Mouse (Mus musculus) left cerebral cortex, adult 9 months (tissue): Measurements from ENCODE around the gene A430033K04Rik.

Experiments used
- DNase-seq, 2 experiments: peaks; one replicate each; pipeline ENCODE4 v3.0.0; 2022; ENCODE audit warnings: low spot score in 2 of 2

Gene A430033K04Rik

GRCm38 (mm10) chr5:138694496-138695167, 72.0 kb downstream of the A430033K04Rik start:
- peak in 1 of 2 experiments; percentile 9 for DNase-seq

- DNase-seq, result no peak
Observed at GRCm38 (mm10) chr5:138697466-138697865, 74.8 kb downstream of the A430033K04Rik start.
